Mouse (Mus musculus): ENCODE data around the gene Rgs9bp. TPM values are rescaled to one million over a fixed set of nuclear protein-coding genes. Genes with fewer than 3 reads are reported as not detected.
A peak's percentile ranks its signal among the peaks of the same experiment; 100 is the strongest.

Gene Rgs9bp
- polyA plus RNA-seq (2012; rRNA removed) = 0.21 and 0.26 TPM in 2 replicates

GRCm38 (mm10) chr7:35585191-35586054, at the start of gene Rgs9bp:
Gene Rgs9bp (minus strand): TSS chr7:35585582.
- peak; percentile 62 for DNase-seq (ENCODE audit: low read depth)
- TF ChIP-seq POLR2A (IDR thresholded peaks at IDR 0.05; ENCODE audit: borderline replicate concordance, extremely low read depth, insufficient read depth, insufficient read length, poor library complexity, severe bottlenecking) (no peak), CTCF (IDR thresholded peaks at IDR 0.05; ENCODE audit: borderline replicate concordance, extremely low read depth, insufficient read depth, insufficient read length) (no peak)

- DNase-seq (ENCODE audit: low read depth) = no peak
- TF ChIP-seq POLR2A (IDR thresholded peaks at IDR 0.05; ENCODE audit: borderline replicate concordance, extremely low read depth, insufficient read depth, insufficient read length, poor library complexity, severe bottlenecking) = no peak
- peak; percentile 64; the same call in 1 of the 2 replicates for TF ChIP-seq CTCF (IDR thresholded peaks at IDR 0.05; ENCODE audit: borderline replicate concordance, extremely low read depth, insufficient read depth, insufficient read length)
Measured at GRCm38 (mm10) chr7:35628496-35628895, 43.1 kb upstream of the Rgs9bp start.

- DNase-seq (ENCODE audit: low read depth) = no peak
- TF ChIP-seq CTCF (IDR thresholded peaks at IDR 0.05; ENCODE audit: borderline replicate concordance, extremely low read depth, insufficient read depth, insufficient read length) (no peak), POLR2A (IDR thresholded peaks at IDR 0.05; ENCODE audit: borderline replicate concordance, extremely low read depth, insufficient read depth, insufficient read length, poor library complexity, severe bottlenecking) (no peak)
Measured at GRCm38 (mm10) chr7:35627371-35627770, 42.0 kb upstream of the Rgs9bp start.

GRCm38 (mm10) chr7:35626038-35626437, 40.7 kb upstream of the Rgs9bp start:
- no peak for TF ChIP-seq POLR2A (IDR thresholded peaks at IDR 0.05; ENCODE audit: borderline replicate concordance, extremely low read depth, insufficient read depth, insufficient read length, poor library complexity, severe bottlenecking)
- TF ChIP-seq CTCF (IDR thresholded peaks at IDR 0.05; ENCODE audit: borderline replicate concordance, extremely low read depth, insufficient read depth, insufficient read length) = no peak; the same call in 1 of the 2 replicates
- DNase-seq (ENCODE audit: low read depth) = no peak

GRCm38 (mm10) chr7:35622626-35623025, 37.2 kb upstream of the Rgs9bp start:
- DNase-seq (ENCODE audit: low read depth) = no peak
- TF ChIP-seq POLR2A (IDR thresholded peaks at IDR 0.05; ENCODE audit: borderline replicate concordance, extremely low read depth, insufficient read depth, insufficient read length, poor library complexity, severe bottlenecking) (no peak), CTCF (IDR thresholded peaks at IDR 0.05; ENCODE audit: borderline replicate concordance, extremely low read depth, insufficient read depth, insufficient read length) (no peak)

GRCm38 (mm10) chr7:35617513-35617912, 32.1 kb upstream of the Rgs9bp start:
- peak; percentile 41 for DNase-seq (ENCODE audit: low read depth)
- no peak for TF ChIP-seq CTCF (IDR thresholded peaks at IDR 0.05; ENCODE audit: borderline replicate concordance, extremely low read depth, insufficient read depth, insufficient read length)
- no peak for TF ChIP-seq POLR2A (IDR thresholded peaks at IDR 0.05; ENCODE audit: borderline replicate concordance, extremely low read depth, insufficient read depth, insufficient read length, poor library complexity, severe bottlenecking)

GRCm38 (mm10) chr7:35609245-35609644, 23.9 kb upstream of the Rgs9bp start:
- TF ChIP-seq CTCF (IDR thresholded peaks at IDR 0.05; ENCODE audit: borderline replicate concordance, extremely low read depth, insufficient read depth, insufficient read length) = no peak
- TF ChIP-seq POLR2A (IDR thresholded peaks at IDR 0.05; ENCODE audit: borderline replicate concordance, extremely low read depth, insufficient read depth, insufficient read length, poor library complexity, severe bottlenecking) = no peak

GRCm38 (mm10) chr7:35606816-35607215, 21.4 kb upstream of the Rgs9bp start:
- DNase-seq (ENCODE audit: low read depth) = no peak
- no peak for TF ChIP-seq CTCF (IDR thresholded peaks at IDR 0.05; ENCODE audit: borderline replicate concordance, extremely low read depth, insufficient read depth, insufficient read length)
- TF ChIP-seq POLR2A (IDR thresholded peaks at IDR 0.05; ENCODE audit: borderline replicate concordance, extremely low read depth, insufficient read depth, insufficient read length, poor library complexity, severe bottlenecking) = no peak

More at GRCm38 (mm10) chr7:35609245-35609644, 23.9 kb upstream of the Rgs9bp start:
- no peak for DNase-seq (ENCODE audit: low read depth)

- TF ChIP-seq POLR2A (IDR thresholded peaks at IDR 0.05; ENCODE audit: borderline replicate concordance, extremely low read depth, insufficient read depth, insufficient read length, poor library complexity, severe bottlenecking) (no peak), CTCF (IDR thresholded peaks at IDR 0.05; ENCODE audit: borderline replicate concordance, extremely low read depth, insufficient read depth, insufficient read length) (no peak)
- no peak for DNase-seq (ENCODE audit: low read depth)
Measured at GRCm38 (mm10) chr7:35602766-35603165, 17.4 kb upstream of the Rgs9bp start.

GRCm38 (mm10) chr7:35601106-35601505, 15.7 kb upstream of the Rgs9bp start:
- DNase-seq (ENCODE audit: low read depth) = no peak
- TF ChIP-seq CTCF (IDR thresholded peaks at IDR 0.05; ENCODE audit: borderline replicate concordance, extremely low read depth, insufficient read depth, insufficient read length) = no peak
- TF ChIP-seq POLR2A (IDR thresholded peaks at IDR 0.05; ENCODE audit: borderline replicate concordance, extremely low read depth, insufficient read depth, insufficient read length, poor library complexity, severe bottlenecking) = no peak

- TF ChIP-seq POLR2A (IDR thresholded peaks at IDR 0.05; ENCODE audit: borderline replicate concordance, extremely low read depth, insufficient read depth, insufficient read length, poor library complexity, severe bottlenecking) (no peak), CTCF (IDR thresholded peaks at IDR 0.05; ENCODE audit: borderline replicate concordance, extremely low read depth, insufficient read depth, insufficient read length) (no peak)
- no peak for DNase-seq (ENCODE audit: low read depth)
Measured at GRCm38 (mm10) chr7:35600031-35600430, 14.6 kb upstream of the Rgs9bp start.

- TF ChIP-seq POLR2A (IDR thresholded peaks at IDR 0.05; ENCODE audit: borderline replicate concordance, extremely low read depth, insufficient read depth, insufficient read length, poor library complexity, severe bottlenecking) = no peak
- peak; percentile 22; the same call in 1 of the 2 replicates for TF ChIP-seq CTCF (IDR thresholded peaks at IDR 0.05; ENCODE audit: borderline replicate concordance, extremely low read depth, insufficient read depth, insufficient read length)
- no peak for DNase-seq (ENCODE audit: low read depth)
Measured at GRCm38 (mm10) chr7:35599492-35599891, 14.1 kb upstream of the Rgs9bp start.
